Mouse (Mus musculus): Measurements from ENCODE around the gene Col19a1. TPM values are rescaled to one million over a fixed set of nuclear protein-coding genes. Genes with fewer than 3 reads are reported as not detected.

Gene Col19a1
- polyA plus RNA-seq, 1 experiment from 2014 or later = 0.24 TPM

DNA sequence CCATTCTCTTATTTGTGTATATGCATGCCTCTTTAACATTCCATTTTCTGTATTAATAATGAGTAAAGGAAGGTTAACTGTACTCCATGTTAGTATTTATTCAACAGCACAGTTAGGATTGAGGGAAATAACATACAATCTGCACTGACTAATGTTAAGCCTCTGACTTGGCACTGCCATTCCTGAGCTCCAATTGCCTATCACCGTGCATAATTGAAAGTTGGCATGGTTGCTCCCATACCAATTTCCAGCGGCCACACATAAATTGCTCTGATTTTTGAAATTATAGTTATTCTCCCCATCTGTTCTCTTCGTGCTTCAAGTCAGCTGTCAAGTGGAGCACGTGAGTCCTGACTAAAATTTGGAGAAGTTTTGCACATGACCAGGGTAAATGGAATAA is 91.9 kb downstream of the Col19a1 start:
- H3K36me3 ChIP-seq (ENCODE audit: control insufficient read depth, insufficient read depth) = no peaks in the 10 kb centered on the region
- H3K27ac ChIP-seq (ENCODE audit: low read length) = no peak overlapping the region
- no peak overlapping the region for H3K4me3 ChIP-seq (ENCODE audit: low read length)
- WGBS = 77% methylated on average over 4 of the region's 4 CpGs
- no peaks in the 10 kb centered on the region for H3K27me3 ChIP-seq (ENCODE audit: control insufficient read depth, insufficient read depth, low read length)
- H3K4me1 ChIP-seq (ENCODE audit: control insufficient read depth, insufficient read depth, low read length) = no peaks in the 10 kb centered on the region
- ATAC-seq (replicated peaks; ENCODE audit: extremely low read depth, insufficient read depth, low FRiP score) = no peak
- H3K9me3 ChIP-seq (replicated peaks; ENCODE audit: control insufficient read depth, low read length) = no peaks in the 10 kb centered on the region
- H3K4me2 ChIP-seq (ENCODE audit: low read depth, low read length) = no peak overlapping the region
- no peak overlapping the region for H3K9ac ChIP-seq (ENCODE audit: low read length)

DNA sequence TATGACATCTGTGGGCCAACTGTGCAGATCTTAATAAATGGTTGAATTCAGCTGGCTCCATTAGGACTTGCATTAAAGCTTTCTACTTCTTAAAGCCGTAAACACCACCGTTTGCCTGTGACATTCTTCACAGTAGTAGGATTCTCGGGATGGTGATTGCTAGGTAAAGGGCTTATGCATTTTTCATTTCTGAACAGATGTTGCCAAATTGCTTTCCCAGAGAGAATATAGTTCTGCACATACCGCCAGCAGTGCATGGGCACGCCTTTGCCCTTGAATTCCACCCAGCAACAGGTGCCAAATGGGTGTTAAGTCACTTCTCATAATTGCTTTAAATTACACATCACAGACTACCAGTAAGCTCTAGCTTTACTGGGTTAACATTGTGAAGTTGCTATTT is 103.1 kb downstream of the Col19a1 start:
- 66% methylated on average over 5 of the region's 5 CpGs for WGBS
- ATAC-seq (replicated peaks; ENCODE audit: extremely low read depth, insufficient read depth, low FRiP score) = no peak
- no peaks in the 10 kb centered on the region for H3K9me3 ChIP-seq (replicated peaks; ENCODE audit: control insufficient read depth, low read length)
- no peak overlapping the region for H3K9ac ChIP-seq (ENCODE audit: low read length)
- no peaks in the 10 kb centered on the region for H3K27me3 ChIP-seq (ENCODE audit: control insufficient read depth, insufficient read depth, low read length)
- no peaks in the 10 kb centered on the region for H3K4me1 ChIP-seq (ENCODE audit: control insufficient read depth, insufficient read depth, low read length)
- H3K36me3 ChIP-seq (ENCODE audit: control insufficient read depth, insufficient read depth) = no peaks in the 10 kb centered on the region
- no peak overlapping the region for H3K27ac ChIP-seq (ENCODE audit: low read length)
- H3K4me3 ChIP-seq (ENCODE audit: low read length) = no peak overlapping the region
- H3K4me2 ChIP-seq (ENCODE audit: low read depth, low read length) = no peak overlapping the region

DNA sequence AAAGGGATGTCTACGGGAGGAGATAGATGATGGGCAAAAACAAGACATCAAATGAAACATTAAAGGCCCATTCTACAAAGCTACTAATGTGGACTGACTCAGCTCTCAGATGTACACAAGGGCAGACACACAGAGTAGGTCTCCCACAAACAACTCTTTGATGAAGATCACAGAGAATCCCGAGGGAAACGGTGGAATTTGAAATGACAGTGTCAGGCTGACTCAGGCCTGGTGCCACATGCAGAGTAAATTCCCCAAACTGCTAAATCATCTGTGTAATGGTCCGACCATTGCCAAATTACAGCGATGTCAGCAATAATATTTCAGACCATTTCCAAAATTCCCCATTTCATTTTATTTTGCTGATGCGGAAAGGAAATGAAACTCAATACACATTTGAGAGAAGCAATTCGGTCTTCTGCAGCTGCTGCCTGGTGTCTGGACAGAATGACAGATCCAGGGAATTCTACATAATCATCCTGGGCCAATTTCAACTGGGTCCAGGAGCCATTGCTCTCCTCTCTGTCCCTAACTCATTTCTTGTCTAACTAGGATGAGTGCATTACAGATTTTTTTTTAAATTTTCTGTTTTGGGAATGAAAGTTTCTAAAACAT is 116.1 kb downstream of the Col19a1 start:
- Histone ChIP-seq H3K27ac (ENCODE audit: low read length) (no peak overlapping the region), H3K4me3 (ENCODE audit: low read length) (no peak overlapping the region), H3K36me3 (ENCODE audit: control insufficient read depth, insufficient read depth) (no peaks in the 10 kb centered on the region), H3K9ac (ENCODE audit: low read length) (no peak overlapping the region), H3K27me3 (ENCODE audit: control insufficient read depth, insufficient read depth, low read length) (no peaks in the 10 kb centered on the region), H3K9me3 (replicated peaks; ENCODE audit: control insufficient read depth, low read length) (no peaks in the 10 kb centered on the region), H3K4me1 (ENCODE audit: control insufficient read depth, insufficient read depth, low read length) (no peaks in the 10 kb centered on the region), H3K4me2 (ENCODE audit: low read depth, low read length) (no peak overlapping the region)
- ATAC-seq (replicated peaks; ENCODE audit: extremely low read depth, insufficient read depth, low FRiP score) = no peak
- WGBS = 71% methylated on average over 7 of the region's 7 CpGs

DNA sequence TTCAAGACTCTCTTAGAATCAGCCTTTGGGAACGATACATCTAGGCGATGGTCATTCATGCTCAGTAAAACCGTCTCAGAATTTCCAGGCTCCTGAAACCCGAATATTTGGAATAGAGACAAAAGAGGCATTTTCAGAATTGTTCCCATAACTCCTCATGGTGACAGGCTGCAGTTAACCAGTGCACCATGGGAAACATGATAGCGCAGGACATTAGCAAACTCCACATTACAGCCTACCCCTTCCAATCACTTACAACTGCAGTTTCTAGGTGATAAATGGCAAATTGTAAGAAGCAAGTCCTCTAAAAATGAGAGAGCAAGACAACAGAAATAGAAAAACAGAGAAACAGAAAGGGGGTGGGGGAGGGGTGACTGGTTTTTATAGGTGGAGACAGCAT is 116.6 kb downstream of the Col19a1 start:
- no peak overlapping the region for H3K27ac ChIP-seq (ENCODE audit: low read length)
- H3K4me3 ChIP-seq (ENCODE audit: low read length) = no peak overlapping the region
- WGBS = 72% methylated on average over 5 of the region's 5 CpGs
- no peaks in the 10 kb centered on the region for H3K36me3 ChIP-seq (ENCODE audit: control insufficient read depth, insufficient read depth)
- no peak for ATAC-seq (replicated peaks; ENCODE audit: extremely low read depth, insufficient read depth, low FRiP score)
- no peak overlapping the region for H3K9ac ChIP-seq (ENCODE audit: low read length)
- no peak overlapping the region for H3K4me2 ChIP-seq (ENCODE audit: low read depth, low read length)
- no peaks in the 10 kb centered on the region for H3K9me3 ChIP-seq (replicated peaks; ENCODE audit: control insufficient read depth, low read length)
- no peaks in the 10 kb centered on the region for H3K4me1 ChIP-seq (ENCODE audit: control insufficient read depth, insufficient read depth, low read length)
- H3K27me3 ChIP-seq (ENCODE audit: control insufficient read depth, insufficient read depth, low read length) = no peaks in the 10 kb centered on the region

DNA sequence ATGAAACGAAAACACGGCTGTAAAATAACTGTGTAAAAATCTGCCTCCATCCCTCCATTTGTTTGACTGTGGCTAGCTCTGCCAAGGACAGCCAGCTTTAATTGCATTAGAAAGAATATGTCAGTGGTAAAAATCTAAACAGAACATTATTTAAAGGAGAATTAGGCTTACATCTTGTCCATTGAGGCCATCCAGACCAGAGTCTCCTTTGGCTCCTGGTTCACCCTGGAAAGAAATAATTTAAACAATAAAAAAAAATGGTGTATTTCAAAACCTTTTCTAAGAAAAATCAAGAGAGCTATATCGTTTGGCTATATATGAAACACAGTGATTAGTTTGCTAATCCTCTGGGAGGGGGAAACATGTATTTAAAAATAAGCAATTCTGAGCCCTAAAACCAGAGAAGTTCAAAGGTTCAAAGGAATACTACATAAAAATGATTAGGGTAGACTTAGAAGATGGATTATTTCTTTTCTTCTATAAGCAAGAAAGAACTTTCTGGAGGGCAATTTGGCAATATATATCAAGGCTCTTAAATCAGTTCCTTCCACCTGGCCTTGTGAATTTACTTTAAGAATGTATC is 125.9 kb downstream of the Col19a1 start:
- WGBS = 66% methylated on average over 3 of the region's 3 CpGs
- Histone ChIP-seq H3K36me3 (ENCODE audit: control insufficient read depth, insufficient read depth) (no peaks in the 10 kb centered on the region), H3K27ac (ENCODE audit: low read length) (no peak overlapping the region), H3K27me3 (ENCODE audit: control insufficient read depth, insufficient read depth, low read length) (no peaks in the 10 kb centered on the region), H3K9ac (ENCODE audit: low read length) (no peak overlapping the region), H3K4me3 (ENCODE audit: low read length) (no peak overlapping the region), H3K9me3 (replicated peaks; ENCODE audit: control insufficient read depth, low read length) (no peaks in the 10 kb centered on the region), H3K4me2 (ENCODE audit: low read depth, low read length) (no peak overlapping the region), H3K4me1 (ENCODE audit: control insufficient read depth, insufficient read depth, low read length) (no peaks in the 10 kb centered on the region)
- ATAC-seq (replicated peaks; ENCODE audit: extremely low read depth, insufficient read depth, low FRiP score) = no peak

DNA sequence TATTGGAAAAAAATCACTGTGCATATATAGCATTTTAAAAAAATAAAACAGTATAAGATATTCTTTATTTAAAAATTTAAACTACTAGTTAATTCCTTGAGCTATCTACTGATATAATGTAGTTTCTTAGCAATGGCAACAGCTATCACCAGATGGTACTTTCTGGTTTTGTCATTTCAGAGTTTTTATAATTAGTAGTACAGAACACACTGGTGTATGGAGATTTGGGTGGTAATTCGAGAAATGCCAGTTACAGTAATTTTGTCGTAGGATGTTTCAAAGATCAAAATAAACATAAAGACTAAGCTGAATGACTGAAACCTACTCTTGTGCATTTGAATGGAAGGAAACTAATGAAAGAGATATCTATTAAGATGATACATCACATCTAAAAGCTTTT is 129.3 kb downstream of the Col19a1 start:
- Histone ChIP-seq H3K9ac (ENCODE audit: low read length) (no peak overlapping the region), H3K27me3 (ENCODE audit: control insufficient read depth, insufficient read depth, low read length) (no peaks in the 10 kb centered on the region), H3K36me3 (ENCODE audit: control insufficient read depth, insufficient read depth) (no peaks in the 10 kb centered on the region), H3K4me2 (ENCODE audit: low read depth, low read length) (no peak overlapping the region), H3K4me1 (ENCODE audit: control insufficient read depth, insufficient read depth, low read length) (no peaks in the 10 kb centered on the region), H3K9me3 (replicated peaks; ENCODE audit: control insufficient read depth, low read length) (no peaks in the 10 kb centered on the region), H3K4me3 (ENCODE audit: low read length) (no peak overlapping the region), H3K27ac (ENCODE audit: low read length) (no peak overlapping the region)
- WGBS = 75% methylated on average over 2 of the region's 2 CpGs
- ATAC-seq (replicated peaks; ENCODE audit: extremely low read depth, insufficient read depth, low FRiP score) = no peak

DNA sequence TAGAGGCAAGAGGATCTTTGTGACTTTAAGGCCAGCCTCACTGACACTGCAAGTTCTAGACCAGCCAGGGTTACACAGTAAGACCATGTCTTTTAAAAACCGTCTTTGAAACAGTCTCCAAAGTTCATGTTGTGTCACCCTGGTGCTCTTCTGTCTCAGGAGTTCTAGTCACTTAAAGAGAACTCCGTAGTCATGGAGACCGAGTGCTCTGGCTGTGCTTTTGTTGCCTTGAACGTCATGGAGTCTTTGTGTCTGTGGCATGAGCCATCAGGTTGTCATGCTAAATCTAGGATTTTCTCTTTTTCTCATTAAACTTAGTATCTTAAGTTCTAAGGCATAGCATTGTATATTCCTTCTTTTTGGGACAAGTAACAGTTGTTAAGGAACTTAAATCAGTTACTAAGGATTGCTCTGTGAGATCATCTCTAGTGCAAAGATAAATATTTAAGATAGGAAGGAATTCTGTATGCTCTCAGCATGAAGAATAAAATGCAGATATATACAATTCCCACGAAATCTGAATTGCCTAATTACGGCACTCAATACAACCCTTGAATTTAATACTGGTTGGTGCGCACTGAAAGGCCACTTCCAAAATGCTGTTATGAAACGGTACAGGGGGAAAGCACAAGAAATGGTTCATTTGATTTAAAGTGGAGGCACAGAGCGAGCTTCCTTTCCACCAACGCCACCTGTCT is 134.6 kb downstream of the Col19a1 start:
- 62% methylated on average over 10 of the region's 10 CpGs for WGBS
- no peak overlapping the region for H3K9ac ChIP-seq (ENCODE audit: low read length)
- no peak for ATAC-seq (replicated peaks; ENCODE audit: extremely low read depth, insufficient read depth, low FRiP score)
- no peak overlapping the region for H3K4me3 ChIP-seq (ENCODE audit: low read length)
- H3K36me3 ChIP-seq (ENCODE audit: control insufficient read depth, insufficient read depth) = no peaks in the 10 kb centered on the region
- H3K27ac ChIP-seq (ENCODE audit: low read length) = no peak overlapping the region; the same call in 1 of the 2 replicates
- H3K4me2 ChIP-seq (ENCODE audit: low read depth, low read length) = no peak overlapping the region
- no peaks in the 10 kb centered on the region for H3K9me3 ChIP-seq (replicated peaks; ENCODE audit: control insufficient read depth, low read length)
- no peaks in the 10 kb centered on the region for H3K27me3 ChIP-seq (ENCODE audit: control insufficient read depth, insufficient read depth, low read length)
- no peaks in the 10 kb centered on the region for H3K4me1 ChIP-seq (ENCODE audit: control insufficient read depth, insufficient read depth, low read length)

DNA sequence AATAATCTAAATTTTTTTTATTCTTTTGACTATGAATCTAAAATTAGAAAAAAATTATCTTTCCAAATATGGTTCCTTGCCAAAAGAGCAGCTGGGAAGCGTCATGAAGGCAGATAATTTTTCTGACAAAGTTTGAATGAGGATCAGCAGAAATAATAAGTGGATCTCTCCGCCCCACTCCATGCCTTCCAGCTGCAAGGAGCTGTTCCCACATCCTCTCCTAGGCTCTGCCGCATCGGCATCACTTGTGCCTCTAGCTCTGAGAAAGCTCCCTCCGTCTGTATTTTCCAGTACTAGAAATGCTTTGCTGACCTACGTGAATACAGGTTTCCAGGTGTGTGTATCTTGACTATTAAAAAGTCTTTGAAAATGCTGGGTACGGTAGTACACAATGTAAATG is 135.1 kb downstream of the Col19a1 start:
- Histone ChIP-seq H3K4me1 (ENCODE audit: control insufficient read depth, insufficient read depth, low read length) (no peaks in the 10 kb centered on the region), H3K4me2 (ENCODE audit: low read depth, low read length) (no peak overlapping the region), H3K4me3 (ENCODE audit: low read length) (no peak overlapping the region), H3K9me3 (replicated peaks; ENCODE audit: control insufficient read depth, low read length) (no peaks in the 10 kb centered on the region), H3K36me3 (ENCODE audit: control insufficient read depth, insufficient read depth) (no peaks in the 10 kb centered on the region), H3K27ac (ENCODE audit: low read length) (no peak overlapping the region; the same call in 1 of the 2 replicates), H3K27me3 (ENCODE audit: control insufficient read depth, insufficient read depth, low read length) (no peaks in the 10 kb centered on the region), H3K9ac (ENCODE audit: low read length) (no peak overlapping the region)
- WGBS = 69% methylated on average over 7 of the region's 7 CpGs
- ATAC-seq (replicated peaks; ENCODE audit: extremely low read depth, insufficient read depth, low FRiP score) = no peak

DNA sequence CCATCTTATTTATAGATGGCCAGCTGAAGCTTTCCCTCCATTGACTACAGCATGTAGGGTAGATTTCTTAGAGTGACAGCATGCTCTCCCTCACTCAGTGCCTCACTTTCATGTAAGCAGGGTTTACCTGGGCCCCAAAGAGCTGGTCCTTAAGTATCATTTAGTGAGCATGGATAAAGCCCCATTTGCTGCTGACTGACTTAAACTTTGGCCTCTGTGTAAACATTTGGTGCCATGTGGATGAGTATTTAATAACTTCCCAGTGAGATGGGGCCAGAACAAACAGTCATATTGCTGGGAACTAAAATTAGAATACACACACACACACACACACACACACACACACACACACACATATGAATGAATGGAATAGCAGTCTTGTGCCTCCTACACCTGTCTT is 149.8 kb downstream of the Col19a1 start:
- H3K27ac ChIP-seq (ENCODE audit: low read length) = no peak overlapping the region

More for the DNA sequence above, 149.8 kb downstream of the Col19a1 start:
- Histone ChIP-seq H3K9ac (ENCODE audit: low read length) (no peak overlapping the region), H3K4me2 (ENCODE audit: low read depth, low read length) (no peak overlapping the region), H3K9me3 (replicated peaks; ENCODE audit: control insufficient read depth, low read length) (no peaks in the 10 kb centered on the region), H3K27me3 (ENCODE audit: control insufficient read depth, insufficient read depth, low read length) (no peaks in the 10 kb centered on the region), H3K36me3 (ENCODE audit: control insufficient read depth, insufficient read depth) (no peaks in the 10 kb centered on the region), H3K4me1 (ENCODE audit: control insufficient read depth, insufficient read depth, low read length) (no peaks in the 10 kb centered on the region), H3K4me3 (ENCODE audit: low read length) (no peak overlapping the region)
- ATAC-seq (replicated peaks; ENCODE audit: extremely low read depth, insufficient read depth, low FRiP score) = no peak

Data from heart, embryonic 16.5 days (tissue).